Mouse (Mus musculus): Measurements from ENCODE around the gene Zfp646.

GRCm38 (mm10) chr7:127897542-127897941 lies 21.5 kb downstream of the Zfp646 start:
- TF ChIP-seq EP300 (IDR thresholded peaks at IDR 0.05; ENCODE audit: insufficient read depth, low read depth, low read length), result no peak
- no peak for TF ChIP-seq CTCF (IDR thresholded peaks at IDR 0.05; ENCODE audit: low read depth, low read length)
